Mouse (Mus musculus) hindbrain, embryonic 14.5 days (tissue): ENCODE data around the gene 2210011C24Rik. TPM values are rescaled to one million over a fixed set of nuclear protein-coding genes. Genes with fewer than 3 reads are reported as not detected.

Experiments used
- ATAC-seq: fragments of 200-750 bp; cut with Nextera tagmentation; 2 replicates; pipeline ENCODE4 v1.8.0; 2017; ENCODE audit warnings: moderate number of reproducible peaks, mild to moderate bottlenecking, moderate TSS enrichment, moderate library complexity; ENCODE audit not compliant: low FRiP score
- DNase-seq: peaks from one replicate; pipeline ENCODE4 v3.0.0-alpha.2; 2015; ENCODE audit warnings: low spot score
- H3K27ac ChIP-seq: fragments of 300-500 bp; sonication (generic); 2 replicates; pipeline ENCODE4 v1.5.1; 2014; ENCODE audit warnings: mild to moderate bottlenecking, moderate library complexity
- H3K27me3 ChIP-seq: fragments of 300-500 bp; sonication (generic); 2 replicates; pipeline ENCODE4 v1.6.1; 2014; ENCODE audit warnings: mild to moderate bottlenecking, low read length, mixed read lengths; ENCODE audit not compliant: control insufficient read depth, insufficient read depth
- H3K36me3 ChIP-seq: fragments of 300-500 bp; sonication (generic); replicated peaks from 2 replicates; pipeline ENCODE4 v1.6.1; 2014; ENCODE audit not compliant: control insufficient read depth, insufficient read depth
- H3K4me1 ChIP-seq: fragments of 300-500 bp; sonication (generic); replicated peaks from 2 replicates; pipeline ENCODE4 v1.6.1; 2014; ENCODE audit warnings: antibody characterized with exemption, low read length, mixed read lengths; ENCODE audit not compliant: control insufficient read depth, insufficient read depth
- H3K4me2 ChIP-seq: fragments of 300-500 bp; sonication (generic); replicated peaks from 2 replicates; pipeline ENCODE4 v1.6.1; 2014; ENCODE audit warnings: mild to moderate bottlenecking, moderate library complexity
- H3K4me3 ChIP-seq: fragments of 300-500 bp; sonication (generic); replicated peaks from 2 replicates; pipeline ENCODE4 v1.5.1; 2014; ENCODE audit warnings: mild to moderate bottlenecking, low read length
- H3K9ac ChIP-seq: fragments of 300-500 bp; sonication (generic); 2 replicates; pipeline ENCODE4 v1.6.1; 2014
- H3K9me3 ChIP-seq: fragments of 300-500 bp; sonication (generic); 2 replicates; pipeline ENCODE4 v1.6.1; 2016; ENCODE audit warnings: low read length; ENCODE audit not compliant: control insufficient read depth
- WGBS: fragments of 180-500 bp; shearing (Covaris S2); extraction: QIAGEN DNeasy Blood & Tissue Kit; methylation state at CpG from one replicate; pipeline ENCODE4 v1.1.7; 2014; 5-methylcytosine and 5-hydroxymethylcytosine counted together
- polyA plus RNA-seq: library from polyadenylated mRNA; unstranded; fragments of >200 nt; fragmentation: Nextera tagmentation; extraction: Ambion mirVana; gene quantifications from 2 replicates; pipeline ENCODE4 v1.2.1, GENCODE M21; 2014

Gene 2210011C24Rik
- polyA plus RNA-seq, 1 experiment from 2014 or later, result 0.52 TPM

GRCm38 (mm10) chr8:83974521-83974920, 37.5 kb downstream of the 2210011C24Rik start:
- no peaks in the 10 kb centered on the region for H3K27me3 ChIP-seq
- ATAC-seq, result no peak
- peaks cover 32% of the 10 kb centered on the region for H3K4me1 ChIP-seq
- H3K9ac ChIP-seq, result 0 out of 2 replicates have a peak overlapping the region, but pooled peaks have one; percentile 92
- no peaks in the 10 kb centered on the region for H3K9me3 ChIP-seq
- peak overlapping the region; percentile 96 for H3K4me2 ChIP-seq
- no peak for DNase-seq
- H3K36me3 ChIP-seq, result peaks cover 4% of the 10 kb centered on the region; the same call in 1 of the 2 replicates
- 0 out of 2 replicates have a peak overlapping the region, but pooled peaks have one; percentile 96 for H3K4me3 ChIP-seq
- no peak overlapping the region for H3K27ac ChIP-seq
- WGBS, result 75% methylated on average over 4 of the region's 4 CpGs

- Histone ChIP-seq H3K4me3 (peak overlapping the region; percentile 96), H3K9me3 (no peaks in the 10 kb centered on the region), H3K36me3 (peaks cover 4% of the 10 kb centered on the region; the same call in 1 of the 2 replicates), H3K9ac (peak overlapping the region; percentile 92), H3K27ac (peak overlapping the region; percentile 79), H3K4me1 (peaks cover 32% of the 10 kb centered on the region), H3K27me3 (no peaks in the 10 kb centered on the region), H3K4me2 (peak overlapping the region; percentile 96)
- DNase-seq (peak; percentile 25), ATAC-seq (peak; percentile 44)
- WGBS, result 2% methylated on average over 32 of the region's 37 CpGs
These were observed 38.6 kb downstream of the 2210011C24Rik start for GRCm38 (mm10) chr8:83973161-83974031.

- DNase-seq (peak; percentile 98), ATAC-seq (peak; percentile 100)
- Histone ChIP-seq H3K4me3 (peak within 1 kb of the TSS; percentile 96), H3K27ac (peak within 1 kb of the TSS; percentile 83), H3K27me3 (no peaks in the 10 kb centered on the region), H3K9ac (peak within 1 kb of the TSS; percentile 92), H3K36me3 (no peaks in the 10 kb centered on the region), H3K4me2 (peak within 1 kb of the TSS; percentile 96), H3K4me1 (peaks cover 25% of the 10 kb centered on the region), H3K9me3 (no peaks in the 10 kb centered on the region)
- WGBS, result under 1% methylated on average over 68 of the region's 94 CpGs
These were observed 39.5 kb downstream of the 2210011C24Rik start, which contains the start of gene Prkaca for GRCm38 (mm10) chr8:83972150-83973120. Gene Prkaca (plus strand): TSS chr8:83972993.

GRCm38 (mm10) chr8:83971661-83972060, 40.3 kb downstream of the 2210011C24Rik start:
- WGBS, result 72% methylated on average over 6 of the region's 6 CpGs

GRCm38 (mm10) chr8:83971121-83971520, 40.9 kb downstream of the 2210011C24Rik start:
- Histone ChIP-seq H3K4me3 (no peak overlapping the region), H3K27me3 (no peaks in the 10 kb centered on the region), H3K27ac (no peak overlapping the region), H3K9me3 (no peaks in the 10 kb centered on the region), H3K4me2 (no peak overlapping the region), H3K9ac (no peak overlapping the region), H3K4me1 (peaks cover 17% of the 10 kb centered on the region), H3K36me3 (no peaks in the 10 kb centered on the region)
- WGBS, result 92% methylated on average over 4 of the region's 4 CpGs
- no peak for DNase-seq
- no peak for ATAC-seq

More at GRCm38 (mm10) chr8:83971661-83972060, 40.3 kb downstream of the 2210011C24Rik start:
- no peak for DNase-seq
- H3K4me2 ChIP-seq, result peak overlapping the region; percentile 80
- H3K27ac ChIP-seq, result peak overlapping the region; percentile 83; the same call in 1 of the 2 replicates
- H3K27me3 ChIP-seq, result no peaks in the 10 kb centered on the region
- no peaks in the 10 kb centered on the region for H3K9me3 ChIP-seq
- H3K9ac ChIP-seq, result peak overlapping the region; percentile 78
- H3K36me3 ChIP-seq, result no peaks in the 10 kb centered on the region
- peak overlapping the region; percentile 96 for H3K4me3 ChIP-seq
- H3K4me1 ChIP-seq, result peaks cover 18% of the 10 kb centered on the region
- ATAC-seq, result no peak

- H3K4me2 ChIP-seq, result no peak overlapping the region
- ATAC-seq (no peak), DNase-seq (no peak)
- WGBS, result 95% methylated on average over 7 of the region's 7 CpGs
- H3K36me3 ChIP-seq, result no peaks in the 10 kb centered on the region
- no peaks in the 10 kb centered on the region for H3K27me3 ChIP-seq
- H3K9me3 ChIP-seq, result no peaks in the 10 kb centered on the region
- no peak overlapping the region for H3K4me3 ChIP-seq
- no peak overlapping the region for H3K9ac ChIP-seq
- H3K27ac ChIP-seq, result no peak overlapping the region
- peaks cover 5% of the 10 kb centered on the region for H3K4me1 ChIP-seq
These were observed 44.3 kb downstream of the 2210011C24Rik start for GRCm38 (mm10) chr8:83967701-83968100.

- no peak overlapping the region for H3K9ac ChIP-seq
- H3K4me2 ChIP-seq, result no peak overlapping the region
- no peaks in the 10 kb centered on the region for H3K4me1 ChIP-seq
- DNase-seq, result no peak
- ATAC-seq, result no peak
- 93% methylated on average over 5 of the region's 5 CpGs for WGBS
- no peaks in the 10 kb centered on the region for H3K36me3 ChIP-seq
- H3K9me3 ChIP-seq, result no peaks in the 10 kb centered on the region
- no peak overlapping the region for H3K4me3 ChIP-seq
- no peaks in the 10 kb centered on the region for H3K27me3 ChIP-seq
- no peak overlapping the region for H3K27ac ChIP-seq
These were observed 47.8 kb downstream of the 2210011C24Rik start for GRCm38 (mm10) chr8:83964015-83964765.
